Mouse (Mus musculus): Measurements from ENCODE around the gene Jph4.

Gene Jph4

GRCm38 (mm10) chr14:55095263-55095662 lies 21.5 kb downstream of the Jph4 start:
- DNase-seq (ENCODE audit: low spot score in 2 of 2): no peak

- peak; percentile 57 to 62 for DNase-seq (ENCODE audit: low spot score in 2 of 2)
These were observed 22.0 kb downstream of the Jph4 start, which contains the start of gene Thtpa for GRCm38 (mm10) chr14:55094704-55095231. Gene Thtpa, plus strand, starts transcription at chr14:55094784.

- no peak for DNase-seq (ENCODE audit: low spot score in 2 of 2)
These were observed 22.8 kb downstream of the Jph4 start for GRCm38 (mm10) chr14:55093927-55094326.

- peak; percentile 79 to 86 for DNase-seq (ENCODE audit: low spot score in 2 of 2)
These were observed 24.6 kb downstream of the Jph4 start, which contains the start of gene Zfhx2 for GRCm38 (mm10) chr14:55092011-55092577. Gene Zfhx2, minus strand, starts transcription at chr14:55092324.

- no peak for DNase-seq (ENCODE audit: low spot score in 2 of 2)
These were observed 25.4 kb downstream of the Jph4 start for GRCm38 (mm10) chr14:55091209-55091865.

GRCm38 (mm10) chr14:55089199-55089947 lies 27.4 kb downstream of the Jph4 start:
- no peak for DNase-seq (ENCODE audit: low spot score in 2 of 2)

- DNase-seq (ENCODE audit: low spot score in 2 of 2): no peak
These were observed 30.7 kb downstream of the Jph4 start for GRCm38 (mm10) chr14:55086009-55086514.

- no peak for DNase-seq (ENCODE audit: low spot score in 2 of 2)
These were observed 31.3 kb downstream of the Jph4 start for GRCm38 (mm10) chr14:55085324-55086008.

GRCm38 (mm10) chr14:55083481-55083880 lies 33.3 kb downstream of the Jph4 start:
- DNase-seq (ENCODE audit: low spot score in 2 of 2): no peak

- no peak for DNase-seq (ENCODE audit: low spot score in 2 of 2)
These were observed 35.6 kb downstream of the Jph4 start for GRCm38 (mm10) chr14:55081105-55081504.

GRCm38 (mm10) chr14:55079214-55079970 lies 37.3 kb downstream of the Jph4 start:
- DNase-seq (ENCODE audit: low spot score in 2 of 2): peak; percentile 74 to 78

- no peak for DNase-seq (ENCODE audit: low spot score in 2 of 2)
These were observed 38.3 kb downstream of the Jph4 start for GRCm38 (mm10) chr14:55078366-55078989.

- DNase-seq (ENCODE audit: low spot score in 2 of 2): no peak
These were observed 39.0 kb downstream of the Jph4 start for GRCm38 (mm10) chr14:55077481-55078365.

- no peak for DNase-seq (ENCODE audit: low spot score in 2 of 2)
These were observed 39.8 kb downstream of the Jph4 start for GRCm38 (mm10) chr14:55076956-55077355.

- DNase-seq (ENCODE audit: low spot score in 2 of 2): no peak
These were observed 40.5 kb downstream of the Jph4 start for GRCm38 (mm10) chr14:55076224-55076623.

GRCm38 (mm10) chr14:55074416-55074815 lies 42.3 kb downstream of the Jph4 start:
- DNase-seq (ENCODE audit: low spot score in 2 of 2): no peak

GRCm38 (mm10) chr14:55071756-55072155 lies 45.0 kb downstream of the Jph4 start:
- DNase-seq (ENCODE audit: low spot score in 2 of 2): no peak

- no peak for DNase-seq (ENCODE audit: low spot score in 2 of 2)
These were observed 50.7 kb downstream of the Jph4 start for GRCm38 (mm10) chr14:55066042-55066441.

GRCm38 (mm10) chr14:55065391-55065790 lies 51.3 kb downstream of the Jph4 start:
- no peak for DNase-seq (ENCODE audit: low spot score in 2 of 2)
